Mouse (Mus musculus) kidney, embryonic 15.5 days (tissue): Measurements from ENCODE around the gene Kntc1. TPM values are rescaled to one million over a fixed set of nuclear protein-coding genes. Genes with fewer than 3 reads are reported as not detected.
"Not testable (repeated sequence)": the region's sequence is repeated elsewhere in the genome, so short reads cannot be mapped to it uniquely, and the experiment has no call there.

Source experiments
- ATAC-seq: fragments of 200-750 bp; cut with Nextera tagmentation; replicated peaks from 2 replicates; pipeline ENCODE4 v1.8.0; 2017; ENCODE audit warnings: moderate TSS enrichment; ENCODE audit not compliant: low FRiP score
- H3K27ac ChIP-seq: fragments of 300-500 bp; sonication (generic); 2 replicates; pipeline ENCODE4 v1.5.1; 2015; ENCODE audit warnings: mild to moderate bottlenecking, inconsistent platforms
- H3K27me3 ChIP-seq: fragments of 300-500 bp; sonication (generic); 2 replicates; pipeline ENCODE4 v1.6.1; 2015; ENCODE audit warnings: inconsistent platforms
- H3K36me3 ChIP-seq: fragments of 300-500 bp; sonication (generic); 2 replicates; pipeline ENCODE4 v1.6.1; 2015; ENCODE audit warnings: inconsistent platforms
- H3K4me1 ChIP-seq: fragments of 300-500 bp; sonication (generic); 2 replicates; pipeline ENCODE4 v1.6.1; 2015; ENCODE audit warnings: inconsistent platforms
- H3K4me2 ChIP-seq: fragments of 300-500 bp; sonication (generic); 2 replicates; pipeline ENCODE4 v1.6.1; 2015; ENCODE audit warnings: moderate library complexity, mild to moderate bottlenecking, inconsistent platforms
- H3K4me3 ChIP-seq: fragments of 300-500 bp; sonication (generic); replicated peaks from 2 replicates; pipeline ENCODE4 v1.5.1; 2015; ENCODE audit warnings: mild to moderate bottlenecking, inconsistent platforms
- H3K9ac ChIP-seq: fragments of 300-500 bp; sonication (generic); 2 replicates; pipeline ENCODE4 v1.6.1; 2015; ENCODE audit warnings: mild to moderate bottlenecking, inconsistent platforms
- H3K9me3 ChIP-seq: fragments of 300-500 bp; sonication (generic); replicated peaks from 2 replicates; pipeline ENCODE4 v1.6.1; 2016; ENCODE audit warnings: inconsistent platforms
- WGBS: fragments of 180-500 bp; shearing (Covaris S2); methylation state at CpG from one replicate; pipeline ENCODE4 v1.1.7; 2015; ENCODE audit warnings: mixed read lengths; 5-methylcytosine and 5-hydroxymethylcytosine counted together
- polyA plus RNA-seq: library from polyadenylated mRNA; unstranded; fragments of >200 nt; fragmentation: Nextera tagmentation; extraction: Ambion mirVana; gene quantifications from 2 replicates; pipeline ENCODE4 v1.2.1, GENCODE M21; 2015

Gene Kntc1
- polyA plus RNA-seq, 1 experiment from 2014 or later = 33.0 TPM

DNA sequence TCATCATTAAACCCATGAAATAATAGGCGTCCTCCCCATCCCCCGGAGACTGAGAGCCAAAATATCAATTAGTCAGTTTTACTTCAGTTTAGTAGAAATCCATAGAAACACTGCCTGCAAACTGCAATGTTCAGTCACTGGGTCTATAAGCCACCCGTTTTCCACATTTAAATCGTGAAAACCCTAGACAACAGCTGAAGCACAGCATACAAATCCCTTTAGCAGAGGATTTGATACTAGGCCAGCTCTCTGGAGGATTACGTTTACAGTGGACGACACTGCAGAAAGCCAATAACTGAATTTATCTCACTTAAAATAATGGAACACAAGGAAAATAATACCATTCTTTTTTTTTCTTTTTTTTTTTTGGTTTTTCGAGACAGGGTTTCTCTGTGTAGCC lies 1.9 kb upstream of the Kntc1 start:
- no peak for ATAC-seq
- peak overlapping the region; percentile 67 for H3K4me2 ChIP-seq
- no peak overlapping the region for H3K27ac ChIP-seq
- peaks cover 40% of the 10 kb centered on the region for H3K4me1 ChIP-seq
- no peaks in the 10 kb centered on the region for H3K27me3 ChIP-seq
- peak overlapping the region; percentile 82 for H3K9ac ChIP-seq
- H3K4me3 ChIP-seq = peak overlapping the region; percentile 82
- no peaks in the 10 kb centered on the region for H3K9me3 ChIP-seq
- 14% methylated on average over 7 of the region's 7 CpGs for WGBS
- H3K36me3 ChIP-seq = peaks cover 34% of the 10 kb centered on the region

GRCm38 (mm10) chr5:123748339-123749064 lies 1.0 kb upstream of the Kntc1 start:
- H3K4me3 ChIP-seq = peak overlapping the region; percentile 82
- WGBS = 1% methylated on average over 18 of the region's 18 CpGs
- H3K9me3 ChIP-seq = no peaks in the 10 kb centered on the region
- H3K27me3 ChIP-seq = no peaks in the 10 kb centered on the region
- H3K4me1 ChIP-seq = peaks cover 40% of the 10 kb centered on the region
- H3K4me2 ChIP-seq = peak overlapping the region; percentile 67
- peak; percentile 22 for ATAC-seq
- peak overlapping the region; percentile 100 for H3K27ac ChIP-seq
- H3K36me3 ChIP-seq = peaks cover 27% of the 10 kb centered on the region
- peak overlapping the region; percentile 82 for H3K9ac ChIP-seq

- H3K4me1 ChIP-seq = no peaks in the 10 kb centered on the region
- H3K27ac ChIP-seq = no peak overlapping the region
- H3K4me2 ChIP-seq = no peak overlapping the region
- H3K9me3 ChIP-seq = no peaks in the 10 kb centered on the region
- no peaks in the 10 kb centered on the region for H3K27me3 ChIP-seq
- H3K9ac ChIP-seq = no peak overlapping the region
- no peak overlapping the region for H3K4me3 ChIP-seq
- ATAC-seq = no peak
- H3K36me3 ChIP-seq = peaks cover 87% of the 10 kb centered on the region
- WGBS = 96% methylated on average over 11 of the region's 11 CpGs
These were observed 16.0 kb downstream of the Kntc1 start for GRCm38 (mm10) chr5:123765506-123765905.

- not testable (repeated sequence) for H3K27me3 ChIP-seq, H3K27ac ChIP-seq, H3K4me3 ChIP-seq, H3K9me3 ChIP-seq, ATAC-seq, H3K4me1 ChIP-seq, H3K9ac ChIP-seq, H3K4me2 ChIP-seq
- WGBS = 93% methylated on average over 11 of the region's 11 CpGs
- H3K36me3 ChIP-seq = peaks cover 88% of the 10 kb centered on the region
These were observed 16.9 kb downstream of the Kntc1 start for GRCm38 (mm10) chr5:123766455-123766854.

GRCm38 (mm10) chr5:123773441-123773840 lies 23.9 kb downstream of the Kntc1 start:
- Histone ChIP-seq H3K9ac (no peak overlapping the region), H3K4me1 (no peaks in the 10 kb centered on the region), H3K36me3 (peaks cover 91% of the 10 kb centered on the region), H3K27ac (no peak overlapping the region), H3K4me2 (no peak overlapping the region), H3K4me3 (no peak overlapping the region), H3K9me3 (no peaks in the 10 kb centered on the region), H3K27me3 (no peaks in the 10 kb centered on the region)
- WGBS = 92% methylated on average over 9 of the region's 9 CpGs
- ATAC-seq = no peak

DNA sequence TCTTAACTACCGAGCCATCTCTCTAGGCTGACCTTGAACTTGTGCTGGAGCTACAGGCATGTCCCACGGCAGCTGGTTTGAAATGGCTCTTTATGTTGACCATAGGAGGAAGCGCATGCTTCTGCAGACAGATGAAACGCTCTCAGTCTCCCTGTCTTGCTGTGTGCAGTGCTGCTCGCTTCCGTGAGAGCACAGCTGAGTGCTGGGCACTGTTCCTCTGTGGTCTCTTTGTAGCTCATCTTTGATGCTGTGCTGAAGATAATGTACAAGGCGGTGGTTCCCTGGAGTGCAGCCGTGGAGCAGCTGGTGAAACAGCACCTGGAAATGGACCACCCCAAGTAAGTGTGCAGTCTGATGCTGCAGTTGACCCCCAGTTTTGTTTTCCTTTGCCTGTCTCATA lies 31.2 kb downstream of the Kntc1 start:
- H3K9me3 ChIP-seq = no peaks in the 10 kb centered on the region
- no peaks in the 10 kb centered on the region for H3K4me1 ChIP-seq
- ATAC-seq = no peak
- no peak overlapping the region for H3K4me2 ChIP-seq
- H3K27ac ChIP-seq = no peak overlapping the region
- H3K4me3 ChIP-seq = no peak overlapping the region
- no peak overlapping the region for H3K9ac ChIP-seq
- peaks cover 96% of the 10 kb centered on the region for H3K36me3 ChIP-seq
- WGBS = 93% methylated on average over 8 of the region's 8 CpGs
- no peaks in the 10 kb centered on the region for H3K27me3 ChIP-seq

GRCm38 (mm10) chr5:123781864-123782263 lies 32.3 kb downstream of the Kntc1 start:
- ATAC-seq = no peak
- Histone ChIP-seq H3K4me3 (no peak overlapping the region), H3K9me3 (no peaks in the 10 kb centered on the region), H3K36me3 (peaks cover 95% of the 10 kb centered on the region), H3K4me2 (no peak overlapping the region), H3K27me3 (no peaks in the 10 kb centered on the region), H3K4me1 (no peaks in the 10 kb centered on the region), H3K9ac (no peak overlapping the region), H3K27ac (no peak overlapping the region)
- 85% methylated on average over 4 of the region's 4 CpGs for WGBS

- no peak overlapping the region for H3K4me3 ChIP-seq
- no peaks in the 10 kb centered on the region for H3K27me3 ChIP-seq
- H3K27ac ChIP-seq = no peak overlapping the region
- H3K4me1 ChIP-seq = no peaks in the 10 kb centered on the region
- ATAC-seq = no peak
- H3K9me3 ChIP-seq = no peaks in the 10 kb centered on the region
- peaks cover 95% of the 10 kb centered on the region for H3K36me3 ChIP-seq
- no peak overlapping the region for H3K4me2 ChIP-seq
- 91% methylated on average over 7 of the region's 7 CpGs for WGBS
- H3K9ac ChIP-seq = no peak overlapping the region
These were observed 39.5 kb downstream of the Kntc1 start for GRCm38 (mm10) chr5:123788976-123789375.

GRCm38 (mm10) chr5:123793081-123793480 lies 43.6 kb downstream of the Kntc1 start:
- H3K4me2 ChIP-seq = no peak overlapping the region
- WGBS = 86% methylated on average over 2 of the region's 2 CpGs
- no peak overlapping the region for H3K9ac ChIP-seq
- ATAC-seq = no peak
- no peaks in the 10 kb centered on the region for H3K27me3 ChIP-seq
- H3K27ac ChIP-seq = no peak overlapping the region
- H3K9me3 ChIP-seq = no peaks in the 10 kb centered on the region
- no peaks in the 10 kb centered on the region for H3K4me1 ChIP-seq
- H3K36me3 ChIP-seq = peaks cover 95% of the 10 kb centered on the region
- H3K4me3 ChIP-seq = no peak overlapping the region

GRCm38 (mm10) chr5:123806334-123806733 lies 56.8 kb downstream of the Kntc1 start:
- H3K4me3 ChIP-seq = no peak overlapping the region
- no peaks in the 10 kb centered on the region for H3K27me3 ChIP-seq
- H3K27ac ChIP-seq = no peak overlapping the region
- ATAC-seq = no peak
- WGBS = 92% methylated on average over 11 of the region's 11 CpGs
- no peak overlapping the region for H3K4me2 ChIP-seq
- H3K4me1 ChIP-seq = no peaks in the 10 kb centered on the region
- H3K9me3 ChIP-seq = no peaks in the 10 kb centered on the region
- H3K9ac ChIP-seq = no peak overlapping the region
- H3K36me3 ChIP-seq = peaks cover 81% of the 10 kb centered on the region

GRCm38 (mm10) chr5:123808541-123808940 lies 59.0 kb downstream of the Kntc1 start:
- H3K9ac ChIP-seq = no peak overlapping the region
- H3K36me3 ChIP-seq = peaks cover 78% of the 10 kb centered on the region
- H3K9me3 ChIP-seq = no peaks in the 10 kb centered on the region
- H3K27me3 ChIP-seq = no peaks in the 10 kb centered on the region
- H3K4me2 ChIP-seq = no peak overlapping the region
- H3K4me1 ChIP-seq = no peaks in the 10 kb centered on the region
- H3K27ac ChIP-seq = no peak overlapping the region
- WGBS = 90% methylated on average over 5 of the region's 5 CpGs
- no peak for ATAC-seq
- H3K4me3 ChIP-seq = no peak overlapping the region

GRCm38 (mm10) chr5:123809156-123809555 lies 59.6 kb downstream of the Kntc1 start:
- ATAC-seq = no peak
- H3K9ac ChIP-seq = no peak overlapping the region
- H3K27ac ChIP-seq = no peak overlapping the region
- peaks cover 73% of the 10 kb centered on the region for H3K36me3 ChIP-seq
- H3K4me1 ChIP-seq = no peaks in the 10 kb centered on the region
- no peak overlapping the region for H3K4me2 ChIP-seq
- H3K27me3 ChIP-seq = no peaks in the 10 kb centered on the region
- H3K4me3 ChIP-seq = no peak overlapping the region
- WGBS = 89% methylated on average over 13 of the region's 13 CpGs
- no peaks in the 10 kb centered on the region for H3K9me3 ChIP-seq

DNA sequence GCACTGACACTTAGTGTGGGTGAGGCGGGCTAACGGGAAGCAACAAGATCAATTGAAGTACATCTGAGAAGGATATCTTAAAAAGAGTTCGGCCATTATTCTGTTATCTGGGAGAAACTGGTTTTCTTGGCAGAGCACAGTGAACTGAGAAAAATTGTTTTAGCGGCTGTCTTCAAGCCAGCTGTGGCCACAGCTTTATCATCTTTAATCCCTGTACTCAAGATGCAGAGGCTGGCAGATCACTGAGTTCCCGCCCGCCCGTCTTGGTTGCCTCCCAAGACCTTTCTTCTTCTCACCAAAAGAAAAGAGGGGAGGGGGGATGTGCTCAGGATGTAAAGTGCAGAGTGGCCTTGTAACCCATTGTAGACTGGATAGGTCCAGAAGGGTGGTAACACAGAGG lies 67.4 kb downstream of the Kntc1 start:
- Histone ChIP-seq H3K27me3 (no peaks in the 10 kb centered on the region), H3K9ac (no peak overlapping the region), H3K4me3 (no peak overlapping the region), H3K27ac (no peak overlapping the region), H3K4me2 (no peak overlapping the region), H3K9me3 (no peaks in the 10 kb centered on the region), H3K36me3 (peaks cover 69% of the 10 kb centered on the region), H3K4me1 (peaks cover 23% of the 10 kb centered on the region)
- 92% methylated on average over 7 of the region's 7 CpGs for WGBS
- no peak for ATAC-seq
